Mouse (Mus musculus) ovary, postnatal 36 days (tissue): ENCODE measurements around the gene Col24a1.

Experiments used
- DNase-seq: peaks from one replicate; pipeline ENCODE4 v3.0.0; 2022; ENCODE audit warnings: low spot score, mixed read lengths

The Col24a1 gene

DNA sequence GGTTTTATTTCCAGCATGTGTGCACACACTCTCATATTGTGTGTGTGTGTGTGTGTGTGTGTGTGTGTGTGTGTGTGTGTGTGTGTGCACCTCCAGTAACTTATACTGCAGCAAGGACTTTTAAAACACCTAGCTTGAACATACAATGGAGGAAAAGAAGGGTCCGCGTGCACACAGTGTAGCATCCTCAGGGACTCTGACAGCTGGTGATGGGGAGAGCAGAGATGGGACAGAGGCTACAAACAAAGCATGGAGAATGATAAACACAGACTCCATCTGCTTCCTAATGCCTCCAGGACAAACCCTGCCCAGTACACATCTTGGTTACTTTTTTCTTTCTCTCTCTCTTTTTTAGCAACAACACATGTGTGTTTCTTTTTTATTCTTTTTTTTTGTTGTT lies 171.5 kb downstream of the Col24a1 start:
- DNase-seq: no peak

GRCm38 (mm10) chr3:145471094-145471493 lies 178.8 kb downstream of the Col24a1 start:
- no peak for DNase-seq

GRCm38 (mm10) chr3:145474163-145474562 lies 181.9 kb downstream of the Col24a1 start:
- DNase-seq: no peak

DNA sequence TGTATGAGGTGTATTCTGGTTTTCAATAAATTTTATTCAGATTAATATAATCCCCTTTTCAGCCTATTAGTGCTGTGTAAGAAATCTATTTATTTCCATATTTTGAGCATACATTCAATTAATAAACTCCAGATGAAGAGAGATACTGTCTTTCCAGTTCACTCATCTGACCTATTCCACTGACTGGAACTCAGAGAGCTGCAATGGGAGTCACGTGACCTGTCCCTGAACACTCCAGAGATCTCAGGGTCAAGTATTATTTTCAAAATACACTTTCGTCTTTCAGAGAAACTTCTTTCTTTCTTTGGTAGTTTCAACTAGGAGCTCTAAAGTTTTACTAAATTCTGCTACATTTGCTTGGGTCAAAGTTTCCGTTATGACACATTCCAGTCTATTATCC lies 184.4 kb downstream of the Col24a1 start:
- no peak for DNase-seq

DNA sequence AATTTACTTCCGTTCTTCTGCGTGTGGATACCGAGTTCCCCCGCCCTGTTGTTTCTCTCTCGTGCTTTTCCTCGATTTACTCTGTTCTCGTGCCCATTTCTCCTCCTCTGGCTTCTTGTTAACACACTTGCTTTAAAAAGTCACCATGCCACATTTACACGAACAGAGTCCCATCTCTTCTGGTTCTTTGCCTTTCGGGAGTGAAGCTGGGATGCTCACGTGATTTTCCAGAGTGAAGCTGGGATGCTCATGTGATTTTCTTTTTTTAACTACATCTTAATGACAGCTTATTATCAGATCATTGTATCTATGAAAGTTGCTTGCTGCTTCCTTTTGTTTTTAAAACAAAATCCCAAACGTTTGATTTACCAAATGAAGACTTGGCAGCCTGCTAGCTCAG lies 184.8 kb downstream of the Col24a1 start:
- DNase-seq: no peak

- no peak for DNase-seq
These were observed 186.2 kb downstream of the Col24a1 start for GRCm38 (mm10) chr3:145478446-145478845.

GRCm38 (mm10) chr3:145490279-145490678 lies 198.0 kb downstream of the Col24a1 start:
- DNase-seq: no peak

DNA sequence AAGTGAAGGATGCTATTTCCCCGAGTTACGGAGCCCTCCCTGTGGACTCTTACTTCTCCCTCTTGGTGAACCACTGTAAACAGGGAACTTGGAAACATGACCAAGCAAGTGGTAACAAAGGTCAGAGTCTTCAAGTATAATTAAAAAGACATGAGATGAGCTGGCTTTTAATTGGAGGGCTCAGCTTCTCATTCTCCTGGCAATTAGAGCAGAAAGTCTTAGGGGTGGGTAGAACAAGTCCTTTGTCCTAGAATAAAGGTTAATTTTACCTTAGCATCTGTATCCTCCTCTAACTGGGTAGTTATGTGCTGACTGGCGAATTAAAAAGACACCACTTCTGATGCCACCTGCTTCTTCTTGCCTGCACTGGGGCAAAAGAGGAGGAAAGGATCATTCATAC lies 199.1 kb downstream of the Col24a1 start:
- DNase-seq: no peak

DNA sequence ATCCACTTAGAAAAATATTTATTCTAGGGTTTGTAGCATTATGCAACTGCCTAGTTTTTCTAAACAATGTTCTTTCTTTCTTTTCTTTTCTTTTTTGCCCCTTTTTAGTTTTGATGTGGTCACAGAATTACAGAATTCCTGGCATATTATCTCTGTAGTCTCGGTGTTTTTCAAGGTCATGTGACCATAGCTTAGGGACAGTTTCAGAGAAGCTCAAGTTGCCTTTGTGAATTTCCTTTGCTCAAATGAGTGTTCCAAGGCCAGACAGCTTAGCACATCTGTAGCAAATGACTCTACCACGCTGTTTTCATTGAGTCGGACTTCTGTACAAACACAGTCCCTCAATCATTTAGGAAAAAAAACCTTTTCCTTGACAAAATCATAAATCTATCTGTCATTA lies 205.9 kb downstream of the Col24a1 start:
- no peak for DNase-seq

DNA sequence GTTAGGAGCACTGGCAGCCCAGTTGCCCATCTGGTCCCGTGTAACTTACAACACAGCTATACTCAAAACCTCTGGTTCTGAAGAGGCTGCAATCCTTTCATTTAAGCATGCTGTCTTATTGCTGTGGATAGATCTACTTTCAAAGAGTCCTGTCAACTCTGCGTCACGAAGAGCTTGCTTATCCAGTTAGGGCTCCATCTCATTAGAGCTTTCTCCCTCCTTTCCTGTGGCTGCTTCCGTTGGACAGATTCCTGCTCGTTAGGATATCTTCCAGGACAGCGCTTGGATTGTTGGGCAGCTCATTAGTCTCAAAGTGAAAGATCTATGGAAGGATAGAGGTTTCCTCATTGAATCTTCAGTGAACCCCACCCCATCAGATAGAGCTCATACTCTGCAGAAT lies 206.6 kb downstream of the Col24a1 start:
- DNase-seq: no peak

DNA sequence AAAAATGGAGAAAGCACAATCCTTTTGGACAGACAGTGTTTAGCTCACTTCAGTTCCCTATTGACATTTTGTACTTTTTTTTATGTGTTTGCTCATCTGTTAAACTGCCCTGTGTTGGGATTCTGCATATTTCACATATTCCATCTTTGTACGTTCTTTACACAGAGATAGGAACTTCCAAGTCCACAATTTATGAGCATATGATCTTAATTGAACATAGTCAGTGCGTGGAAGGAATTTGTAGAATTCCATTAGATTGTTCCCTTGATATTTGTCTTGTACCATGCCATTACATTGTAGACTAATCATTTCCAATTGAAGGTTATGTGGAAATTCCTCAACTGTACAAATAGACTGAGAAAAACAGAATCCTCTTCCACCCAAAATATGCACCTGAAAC lies 212.6 kb downstream of the Col24a1 start:
- DNase-seq: no peak

GRCm38 (mm10) chr3:145508550-145508949 lies 216.3 kb downstream of the Col24a1 start:
- DNase-seq: no peak

GRCm38 (mm10) chr3:145514197-145514596 lies 221.9 kb downstream of the Col24a1 start:
- DNase-seq: no peak

DNA sequence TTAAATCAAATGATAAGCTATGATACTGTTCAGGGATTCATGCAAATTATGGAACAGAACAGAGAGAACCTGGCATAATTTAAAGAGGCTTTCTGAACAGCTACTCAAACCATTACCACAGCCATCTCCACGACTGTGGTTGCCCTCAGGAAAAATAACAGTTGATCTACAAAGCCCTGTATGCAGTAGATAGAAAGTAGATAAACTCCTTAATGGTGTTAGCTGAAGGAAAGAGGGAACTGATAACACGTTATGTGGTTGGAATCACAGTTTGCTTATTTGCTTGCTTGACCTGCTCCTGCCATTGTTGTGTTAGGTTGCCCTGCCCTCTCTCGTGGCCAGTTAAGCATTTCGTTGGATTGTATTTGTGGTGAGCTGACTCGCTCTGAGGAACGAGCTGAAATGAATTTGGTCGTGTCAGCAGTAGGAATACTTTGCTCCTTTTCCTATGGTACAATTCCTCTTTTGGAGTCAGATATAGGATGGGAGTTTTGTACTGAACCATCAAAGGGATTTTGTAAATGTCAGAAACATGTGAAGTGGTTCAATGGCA lies 229.3 kb downstream of the Col24a1 start:
- peak; percentile 23 for DNase-seq

DNA sequence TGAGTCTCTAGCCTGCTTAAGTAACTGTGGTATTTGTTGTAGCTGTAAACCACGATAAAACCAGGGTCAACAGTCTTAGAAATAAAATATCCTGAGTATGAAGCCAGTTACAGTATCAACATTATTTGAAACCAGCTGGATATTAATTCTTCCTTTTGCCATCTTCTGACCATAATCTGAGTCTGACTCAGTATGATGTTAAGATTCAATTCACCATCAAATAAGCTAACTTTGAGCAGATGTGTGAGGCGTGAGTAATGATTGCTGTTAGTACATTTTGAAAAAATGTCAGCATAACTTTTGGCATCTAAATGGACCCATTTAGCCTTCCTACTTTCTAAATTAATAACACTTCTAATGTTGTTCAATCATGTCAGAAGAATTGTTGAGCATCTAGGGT lies 230.0 kb downstream of the Col24a1 start:
- DNase-seq: no peak

DNA sequence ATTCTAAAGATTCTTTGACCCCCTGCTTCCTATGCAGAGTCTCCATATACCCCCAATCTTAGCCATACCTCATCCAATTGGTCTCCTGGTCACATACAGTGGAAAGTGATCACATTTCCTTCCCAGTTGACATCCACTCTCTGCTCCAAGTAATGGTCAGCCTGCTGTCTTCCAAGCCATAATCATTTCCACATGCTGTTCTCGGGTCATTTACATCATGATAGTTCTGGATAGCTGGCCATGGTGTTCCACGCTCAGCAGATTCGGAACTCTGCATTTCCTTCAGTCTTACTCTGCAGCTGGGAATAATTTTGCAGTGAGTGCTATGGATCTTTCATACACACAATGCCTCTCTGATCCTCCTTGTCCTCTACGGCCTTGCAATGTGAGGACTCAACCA lies 233.0 kb downstream of the Col24a1 start:
- no peak for DNase-seq

DNA sequence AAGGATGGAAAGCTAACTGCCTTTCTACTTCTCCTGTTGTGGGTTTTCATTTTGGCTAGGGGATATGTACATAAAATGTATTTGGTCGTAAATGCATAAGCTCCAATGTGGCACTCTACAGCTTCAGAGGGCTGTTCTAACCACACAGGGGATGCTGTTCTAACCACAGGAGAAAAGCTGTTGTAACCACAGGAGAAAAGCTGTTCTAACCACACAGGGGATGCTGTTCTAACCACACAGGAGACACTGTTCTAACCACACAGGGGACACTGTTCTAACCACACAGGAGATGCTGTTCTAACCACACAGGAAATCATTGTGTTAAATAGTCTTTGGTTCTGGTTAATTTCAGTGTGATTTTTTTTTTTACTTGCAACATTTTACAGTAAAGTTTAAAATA lies 245.6 kb downstream of the Col24a1 start:
- DNase-seq: no peak

- no peak for DNase-seq
These were observed 256.5 kb downstream of the Col24a1 start for GRCm38 (mm10) chr3:145548441-145549415.

GRCm38 (mm10) chr3:145550216-145550615 lies 257.9 kb downstream of the Col24a1 start:
- DNase-seq: no peak

DNA sequence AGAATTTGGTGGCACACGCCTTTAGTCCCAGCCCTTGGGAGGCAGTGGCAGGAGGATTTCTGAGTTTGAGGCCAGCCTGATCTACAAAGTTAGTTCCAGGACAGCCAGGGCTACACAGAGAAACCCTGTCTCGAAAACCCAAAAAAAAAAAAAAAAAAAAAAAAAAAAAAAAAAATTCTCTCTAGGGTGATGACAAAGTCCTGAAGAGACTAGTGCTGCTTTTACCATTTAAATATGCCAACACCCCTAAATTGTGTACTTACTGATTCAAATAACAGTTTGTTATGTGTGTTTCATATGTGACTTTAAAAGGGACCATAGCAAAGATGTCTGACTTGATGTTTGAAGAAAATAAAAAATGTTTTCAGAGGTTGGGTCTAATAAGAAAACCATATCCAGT lies 262.1 kb downstream of the Col24a1 start:
- DNase-seq: no peak

DNA sequence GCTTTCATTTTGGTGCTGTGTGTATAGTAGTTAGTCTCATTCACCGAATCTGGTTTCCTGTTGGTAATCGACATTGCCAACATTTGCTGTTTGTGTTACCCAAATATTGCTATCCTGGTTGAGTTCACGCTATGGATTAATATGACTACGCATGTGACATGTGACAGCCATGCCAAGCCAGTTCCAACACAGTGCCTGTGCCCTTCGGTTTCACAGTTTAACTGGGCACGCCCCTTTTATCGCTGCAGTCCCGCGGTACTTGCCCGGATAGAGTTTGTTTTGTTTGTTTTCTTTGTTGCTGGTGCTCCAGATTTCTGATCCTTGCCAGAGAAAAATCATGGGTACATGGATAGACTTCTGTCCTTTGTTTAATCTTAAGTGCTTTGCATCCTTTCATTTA lies 263.9 kb downstream of the Col24a1 start:
- no peak for DNase-seq

DNA sequence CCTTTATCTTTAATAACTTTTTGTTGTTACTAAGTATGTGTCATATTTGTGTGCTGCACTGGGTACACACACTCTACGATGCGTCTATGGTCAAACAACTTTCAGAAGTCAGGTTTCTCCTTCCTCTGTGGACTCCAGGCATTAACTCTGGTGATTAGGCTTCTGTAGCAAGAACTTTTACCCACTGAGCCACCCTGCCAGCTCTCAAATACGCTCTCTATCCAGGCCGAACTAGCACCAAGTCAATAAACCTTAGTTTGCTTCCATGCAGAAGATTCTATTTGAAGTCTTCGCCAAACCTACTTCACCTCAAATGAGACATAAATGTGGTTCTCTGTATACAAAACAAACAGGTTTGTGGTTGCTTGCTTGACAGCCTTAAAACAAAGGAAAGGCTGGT lies 267.4 kb downstream of the Col24a1 start:
- no peak for DNase-seq

DNA sequence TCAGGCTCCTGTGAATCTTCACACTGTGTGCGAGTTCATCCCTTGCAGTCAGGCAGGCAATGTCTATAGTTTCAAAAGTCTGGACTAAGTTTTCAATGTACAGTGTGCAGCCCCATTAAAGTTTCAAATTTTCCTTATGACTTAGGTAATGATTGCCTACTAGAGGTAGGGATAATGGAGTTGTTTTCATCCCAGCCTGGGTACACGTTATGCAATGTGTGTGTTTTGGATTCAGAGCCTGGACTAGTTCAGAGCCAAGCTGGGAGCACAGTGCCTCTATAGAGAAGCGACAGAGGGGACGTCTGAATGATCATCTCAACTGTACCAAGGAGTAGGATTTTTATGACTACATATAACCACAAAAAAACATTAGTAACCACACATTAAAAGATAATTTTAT lies 267.8 kb downstream of the Col24a1 start:
- DNase-seq: no peak

DNA sequence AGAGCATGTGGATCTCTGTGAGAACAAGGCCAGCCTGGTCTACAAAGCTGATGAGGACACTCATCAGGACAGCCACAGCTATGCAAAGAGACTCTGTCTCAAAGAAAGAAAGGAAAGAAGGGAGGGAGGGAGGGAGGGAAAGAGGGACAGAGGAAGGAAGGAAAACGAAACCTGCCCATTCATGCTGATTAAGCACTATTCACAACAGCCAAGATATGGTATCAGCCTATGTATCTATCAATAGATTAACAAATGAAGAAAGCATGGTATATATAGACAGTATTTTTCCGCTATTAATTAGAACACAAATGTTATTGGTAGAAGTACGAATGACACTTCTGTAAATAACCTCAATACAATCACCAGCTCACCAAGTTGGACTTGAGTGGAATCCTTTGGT lies 282.2 kb downstream of the Col24a1 start:
- DNase-seq: no peak
